Mouse (Mus musculus): ENCODE measurements at regions not wholly inside any gene's neighbourhood (a gene's known extent, or its start where the extent isn't known, plus 50 kb on each side); places are given as distances from the start of the nearest gene placed in this dataset.

DNA sequence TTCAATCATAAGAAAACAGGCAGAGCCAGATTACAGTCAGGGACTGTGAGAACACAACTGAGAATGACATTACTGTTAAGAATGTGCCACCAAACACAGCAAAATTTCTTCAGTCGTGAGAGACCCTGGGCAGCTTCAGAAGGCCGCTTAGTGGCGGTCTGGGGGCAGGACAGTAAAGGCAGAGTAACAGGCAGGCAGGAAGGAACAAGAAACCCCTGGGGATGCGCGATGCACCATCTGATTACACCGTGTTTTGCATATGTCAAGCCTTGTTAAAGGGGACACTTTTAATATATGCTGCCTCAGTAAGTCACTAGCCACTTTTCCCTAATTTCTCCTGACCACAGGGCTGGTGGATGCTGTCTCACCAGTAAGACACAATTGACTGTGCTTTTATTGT lies 120.0 kb downstream of the Rassf10 start:
- 49% methylated on average over 6 of the region's 6 CpGs for WGBS
- no peak overlapping the region for H3K9ac ChIP-seq (ENCODE audit: low read length)
- no peak for DNase-seq (ENCODE audit: low spot score)

DNA sequence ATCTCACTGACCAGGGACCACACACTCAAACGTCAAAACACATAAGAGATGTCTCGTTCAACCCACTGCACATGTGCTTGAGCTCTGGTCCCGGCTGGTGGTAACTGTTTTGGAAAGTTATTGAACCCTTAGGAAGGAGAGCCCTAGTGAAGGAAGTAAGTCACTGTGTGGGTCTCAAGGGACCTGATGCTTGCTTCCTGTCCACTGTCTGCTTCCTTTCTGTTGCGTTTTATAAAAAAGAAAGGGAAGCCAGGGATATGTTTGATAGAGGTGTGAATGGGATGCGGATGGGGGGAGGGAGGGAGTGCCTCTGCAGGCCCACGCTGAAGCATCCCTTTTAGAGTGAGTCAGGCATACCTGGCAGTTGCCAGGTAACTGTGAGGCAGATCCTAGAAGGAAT lies 121.6 kb downstream of the Rassf10 start:
- Histone ChIP-seq H3K9ac (ENCODE audit: low read length) (no peak overlapping the region), H3K4me2 (ENCODE audit: low read depth) (no peak overlapping the region), H3K27ac (ENCODE audit: low read depth, low read length) (no peak overlapping the region), H3K4me3 (ENCODE audit: low read depth, low read length) (no peak overlapping the region), H3K27me3 (ENCODE audit: control insufficient read depth, insufficient read depth, low read length) (no peaks in the 10 kb centered on the region), H3K4me1 (ENCODE audit: control insufficient read depth, insufficient read depth, low read length) (no peaks in the 10 kb centered on the region), H3K9me3 (ENCODE audit: control insufficient read depth, low read length) (no peaks in the 10 kb centered on the region), H3K36me3 (ENCODE audit: control insufficient read depth, insufficient read depth, low read length) (no peaks in the 10 kb centered on the region)
- ATAC-seq (ENCODE audit: insufficient read depth, low FRiP score, low TSS enrichment) (no peak), DNase-seq (ENCODE audit: low spot score) (no peak)
- WGBS, result 73% methylated on average over 6 of the region's 6 CpGs

More for the DNA sequence above, 120.0 kb downstream of the Rassf10 start:
- no peaks in the 10 kb centered on the region for H3K9me3 ChIP-seq (ENCODE audit: control insufficient read depth, low read length)
- H3K36me3 ChIP-seq (ENCODE audit: control insufficient read depth, insufficient read depth, low read length), result no peaks in the 10 kb centered on the region
- no peak overlapping the region for H3K27ac ChIP-seq (ENCODE audit: low read depth, low read length)
- H3K4me2 ChIP-seq (ENCODE audit: low read depth), result no peak overlapping the region
- no peaks in the 10 kb centered on the region for H3K27me3 ChIP-seq (ENCODE audit: control insufficient read depth, insufficient read depth, low read length)
- no peaks in the 10 kb centered on the region for H3K4me1 ChIP-seq (ENCODE audit: control insufficient read depth, insufficient read depth, low read length)
- ATAC-seq (ENCODE audit: insufficient read depth, low FRiP score, low TSS enrichment), result no peak
- no peak overlapping the region for H3K4me3 ChIP-seq (ENCODE audit: low read depth, low read length)

DNA sequence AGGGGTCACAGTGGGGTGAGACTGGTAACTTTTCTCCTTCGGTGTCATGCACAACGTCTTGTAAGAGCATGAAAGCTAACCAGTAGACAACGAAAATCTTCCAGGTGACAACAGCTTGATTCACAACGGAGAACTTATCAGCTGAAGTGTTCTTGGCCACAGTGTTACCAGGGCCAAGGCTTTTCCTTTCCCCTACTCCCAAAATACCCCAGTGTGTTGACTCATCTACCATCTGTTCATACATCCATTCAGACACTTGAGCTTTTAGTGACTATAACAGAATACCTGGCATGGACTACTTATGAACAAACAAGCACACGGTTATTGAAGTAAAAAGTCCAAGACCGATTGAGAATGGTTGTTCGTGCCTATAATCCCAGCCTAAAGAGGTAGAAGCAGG lies 122.5 kb downstream of the Rassf10 start:
- Histone ChIP-seq H3K4me1 (ENCODE audit: control insufficient read depth, insufficient read depth, low read length) (no peaks in the 10 kb centered on the region), H3K9ac (ENCODE audit: low read length) (no peak overlapping the region), H3K4me3 (ENCODE audit: low read depth, low read length) (no peak overlapping the region), H3K9me3 (ENCODE audit: control insufficient read depth, low read length) (no peaks in the 10 kb centered on the region), H3K27me3 (ENCODE audit: control insufficient read depth, insufficient read depth, low read length) (no peaks in the 10 kb centered on the region), H3K36me3 (ENCODE audit: control insufficient read depth, insufficient read depth, low read length) (no peaks in the 10 kb centered on the region), H3K4me2 (ENCODE audit: low read depth) (no peak overlapping the region), H3K27ac (ENCODE audit: low read depth, low read length) (no peak overlapping the region)
- ATAC-seq (ENCODE audit: insufficient read depth, low FRiP score, low TSS enrichment), result no peak
- DNase-seq (ENCODE audit: low spot score), result no peak
- whole genome bisulfite sequencing, result 91% methylated on average over 7 of the region's 7 CpGs

DNA sequence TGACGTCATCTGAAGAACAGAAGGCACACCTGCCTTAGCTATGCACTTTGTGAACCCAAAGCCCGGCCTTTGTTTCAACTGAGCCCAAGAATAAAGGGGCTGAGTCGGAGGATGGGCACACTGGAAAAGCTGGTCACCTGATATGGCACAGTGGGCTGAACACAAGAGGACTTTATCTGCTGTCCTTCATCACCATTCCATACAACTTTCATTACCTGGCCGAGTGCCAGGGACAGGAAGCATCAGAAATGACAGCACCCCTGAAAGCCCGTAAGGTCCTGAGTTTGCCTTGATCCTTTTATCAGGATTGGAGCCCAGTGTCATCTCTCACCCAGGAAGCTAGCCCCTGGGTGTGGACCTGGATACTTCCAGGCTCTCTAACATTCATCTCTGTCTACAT lies 126.1 kb upstream of the Arntl start:
- H3K36me3 ChIP-seq (ENCODE audit: control insufficient read depth, insufficient read depth, low read length), result no peaks in the 10 kb centered on the region
- no peak overlapping the region for H3K9ac ChIP-seq (ENCODE audit: low read length)
- H3K4me2 ChIP-seq (ENCODE audit: low read depth), result no peak overlapping the region
- no peak overlapping the region for H3K27ac ChIP-seq (ENCODE audit: low read depth, low read length)
- DNase-seq (ENCODE audit: low spot score), result no peak
- H3K4me3 ChIP-seq (ENCODE audit: low read depth, low read length), result no peak overlapping the region
- no peaks in the 10 kb centered on the region for H3K4me1 ChIP-seq (ENCODE audit: control insufficient read depth, insufficient read depth, low read length)
- 85% methylated on average over 5 of the region's 5 CpGs for WGBS
- H3K27me3 ChIP-seq (ENCODE audit: control insufficient read depth, insufficient read depth, low read length), result no peaks in the 10 kb centered on the region
- ATAC-seq (ENCODE audit: insufficient read depth, low FRiP score, low TSS enrichment), result no peak
- no peaks in the 10 kb centered on the region for H3K9me3 ChIP-seq (ENCODE audit: control insufficient read depth, low read length)

DNA sequence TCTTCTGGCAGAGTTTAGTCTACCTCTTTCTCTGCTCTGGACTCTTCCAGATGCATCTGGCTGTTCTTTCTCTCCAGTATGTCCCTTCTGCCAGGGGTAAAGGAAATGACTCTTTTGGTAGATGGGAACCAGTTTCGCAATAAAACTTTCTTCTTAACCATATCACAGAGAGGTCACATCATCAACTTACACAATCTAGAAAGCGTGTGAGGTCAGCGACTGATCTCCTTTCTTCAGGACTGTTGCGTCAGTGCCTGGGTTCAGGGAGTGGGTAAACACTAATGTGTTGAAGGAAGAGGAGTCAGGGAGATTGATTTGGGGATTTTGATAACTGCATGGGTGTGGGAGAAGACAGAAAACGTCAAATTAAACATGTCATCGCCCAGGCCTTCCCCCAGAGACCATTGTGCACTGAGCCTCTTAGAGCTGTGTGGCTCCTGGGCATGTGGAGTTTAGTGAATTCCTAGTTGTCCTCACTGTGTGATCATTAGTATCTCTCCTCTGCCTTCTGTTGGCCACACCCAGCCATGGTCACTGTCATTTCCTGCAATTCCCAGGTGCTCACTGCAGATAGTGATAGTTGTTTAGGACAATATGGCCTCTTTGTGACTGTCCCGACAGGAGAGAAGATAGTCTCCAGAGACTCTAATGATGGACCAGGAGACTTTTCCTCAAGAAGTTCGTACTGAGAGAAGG lies 122.2 kb upstream of the Arntl start:
- Histone ChIP-seq H3K9ac (ENCODE audit: low read length) (no peak overlapping the region), H3K4me2 (ENCODE audit: low read depth) (no peak overlapping the region), H3K27ac (ENCODE audit: low read depth, low read length) (no peak overlapping the region), H3K36me3 (ENCODE audit: control insufficient read depth, insufficient read depth, low read length) (no peaks in the 10 kb centered on the region), H3K9me3 (ENCODE audit: control insufficient read depth, low read length) (no peaks in the 10 kb centered on the region), H3K4me3 (ENCODE audit: low read depth, low read length) (no peak overlapping the region), H3K4me1 (ENCODE audit: control insufficient read depth, insufficient read depth, low read length) (no peaks in the 10 kb centered on the region), H3K27me3 (ENCODE audit: control insufficient read depth, insufficient read depth, low read length) (no peaks in the 10 kb centered on the region)
- ATAC-seq (ENCODE audit: insufficient read depth, low FRiP score, low TSS enrichment), result no peak
- WGBS, result 84% methylated on average over 8 of the region's 8 CpGs
- DNase-seq (ENCODE audit: low spot score), result no peak

DNA sequence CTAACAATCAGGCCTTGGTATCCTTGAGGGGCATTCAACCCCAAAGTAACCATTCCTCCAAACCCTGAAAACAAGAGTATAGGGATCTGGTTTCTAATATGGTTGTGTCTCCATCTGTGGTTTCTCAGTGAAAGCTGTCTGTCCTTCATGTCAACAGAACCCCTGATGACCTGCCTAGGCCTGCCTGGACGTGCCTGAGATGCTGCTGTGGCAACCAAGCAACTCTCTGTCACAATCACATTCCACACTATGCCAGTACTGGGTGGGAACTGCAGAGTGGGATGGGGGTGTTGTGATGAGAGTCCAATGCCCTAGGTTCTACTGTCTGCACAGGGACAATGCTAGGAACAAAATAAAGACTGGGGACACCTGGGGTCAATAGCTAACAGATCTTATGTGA lies 121.1 kb upstream of the Arntl start:
- 76% methylated on average over 1 of the region's 1 CpGs for WGBS
- DNase-seq (ENCODE audit: low spot score) (no peak), ATAC-seq (ENCODE audit: insufficient read depth, low FRiP score, low TSS enrichment) (no peak)
- H3K27ac ChIP-seq (ENCODE audit: low read depth, low read length), result no peak overlapping the region
- H3K9ac ChIP-seq (ENCODE audit: low read length), result no peak overlapping the region
- no peaks in the 10 kb centered on the region for H3K4me1 ChIP-seq (ENCODE audit: control insufficient read depth, insufficient read depth, low read length)
- no peaks in the 10 kb centered on the region for H3K27me3 ChIP-seq (ENCODE audit: control insufficient read depth, insufficient read depth, low read length)
- no peaks in the 10 kb centered on the region for H3K36me3 ChIP-seq (ENCODE audit: control insufficient read depth, insufficient read depth, low read length)
- no peak overlapping the region for H3K4me3 ChIP-seq (ENCODE audit: low read depth, low read length)
- H3K4me2 ChIP-seq (ENCODE audit: low read depth), result no peak overlapping the region
- no peaks in the 10 kb centered on the region for H3K9me3 ChIP-seq (ENCODE audit: control insufficient read depth, low read length)

DNA sequence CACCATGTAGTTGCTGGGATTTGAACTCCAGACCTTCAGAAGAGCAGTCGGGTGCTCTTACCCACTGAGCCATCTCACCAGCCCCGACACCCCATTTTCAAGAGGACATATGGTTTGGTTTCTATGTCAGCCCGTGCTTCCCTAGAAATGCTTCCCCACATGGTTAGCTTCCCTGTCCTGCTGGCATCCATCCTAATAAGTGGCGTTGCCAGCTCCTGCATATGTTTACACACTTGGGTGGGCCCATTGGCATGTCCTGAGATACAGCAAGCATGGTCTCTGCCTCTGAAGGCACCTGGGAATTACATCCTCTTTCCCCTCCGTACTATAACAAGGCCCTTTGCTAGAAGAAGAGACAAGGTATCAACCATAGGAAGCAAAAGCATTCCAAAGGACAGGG lies 119.6 kb upstream of the Arntl start:
- WGBS, result 89% methylated on average over 5 of the region's 5 CpGs
- H3K9ac ChIP-seq (ENCODE audit: low read length), result no peak overlapping the region
- H3K9me3 ChIP-seq (ENCODE audit: control insufficient read depth, low read length), result no peaks in the 10 kb centered on the region
- H3K27ac ChIP-seq (ENCODE audit: low read depth, low read length), result no peak overlapping the region
- no peak overlapping the region for H3K4me2 ChIP-seq (ENCODE audit: low read depth)
- ATAC-seq (ENCODE audit: insufficient read depth, low FRiP score, low TSS enrichment) (no peak), DNase-seq (ENCODE audit: low spot score) (no peak)
- H3K27me3 ChIP-seq (ENCODE audit: control insufficient read depth, insufficient read depth, low read length), result no peaks in the 10 kb centered on the region
- H3K4me1 ChIP-seq (ENCODE audit: control insufficient read depth, insufficient read depth, low read length), result no peaks in the 10 kb centered on the region
- H3K4me3 ChIP-seq (ENCODE audit: low read depth, low read length), result no peak overlapping the region
- H3K36me3 ChIP-seq (ENCODE audit: control insufficient read depth, insufficient read depth, low read length), result no peaks in the 10 kb centered on the region

DNA sequence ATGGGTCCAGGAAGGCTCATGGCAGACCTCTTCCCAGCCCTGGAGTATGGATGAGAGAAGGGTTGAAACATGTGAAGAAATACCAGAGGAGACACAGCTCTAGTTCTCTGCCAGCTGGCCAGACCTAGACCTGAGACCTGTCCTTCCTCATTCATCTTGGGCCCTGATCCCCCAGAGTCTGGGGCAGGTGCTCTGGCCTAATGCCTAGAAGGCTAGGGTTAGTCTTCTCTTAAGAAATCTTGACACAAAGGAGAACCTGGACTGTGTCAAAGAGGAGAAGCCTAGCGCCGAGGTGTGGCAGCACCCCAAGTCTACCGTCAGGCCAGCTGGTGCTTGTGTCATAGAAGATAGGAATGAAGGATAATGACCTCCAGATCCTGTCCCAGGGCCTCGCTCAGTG lies 118.2 kb upstream of the Arntl start:
- H3K27me3 ChIP-seq (ENCODE audit: control insufficient read depth, insufficient read depth, low read length), result no peaks in the 10 kb centered on the region
- WGBS, result 81% methylated on average over 4 of the region's 4 CpGs
- no peak for ATAC-seq (ENCODE audit: insufficient read depth, low FRiP score, low TSS enrichment)

DNA sequence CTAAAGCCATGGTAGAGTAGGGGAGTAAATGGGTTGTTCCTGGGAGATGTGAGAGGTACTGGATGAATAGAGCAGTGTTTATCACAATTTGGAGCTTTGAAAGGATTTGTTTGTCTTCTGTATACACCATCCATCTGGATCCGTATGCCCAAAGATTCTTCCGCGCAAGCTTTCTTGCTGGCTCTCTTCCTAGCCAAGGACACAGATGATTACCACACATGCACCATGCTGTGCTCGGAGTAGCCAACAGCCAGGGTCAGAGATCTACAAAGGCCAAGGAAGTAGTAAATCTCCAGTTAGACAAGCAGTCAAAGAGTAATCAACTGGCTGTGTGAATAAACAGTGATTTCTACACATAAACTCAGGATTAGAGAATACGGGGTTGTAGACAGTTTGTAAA lies 113.3 kb upstream of the Arntl start:
- Histone ChIP-seq H3K4me3 (ENCODE audit: low read depth, low read length) (no peak overlapping the region), H3K36me3 (ENCODE audit: control insufficient read depth, insufficient read depth, low read length) (no peaks in the 10 kb centered on the region), H3K9me3 (ENCODE audit: control insufficient read depth, low read length) (no peaks in the 10 kb centered on the region), H3K27me3 (ENCODE audit: control insufficient read depth, insufficient read depth, low read length) (no peaks in the 10 kb centered on the region), H3K4me2 (ENCODE audit: low read depth) (no peak overlapping the region), H3K27ac (ENCODE audit: low read depth, low read length) (no peak overlapping the region), H3K4me1 (ENCODE audit: control insufficient read depth, insufficient read depth, low read length) (no peaks in the 10 kb centered on the region), H3K9ac (ENCODE audit: low read length) (no peak overlapping the region)
- ATAC-seq (ENCODE audit: insufficient read depth, low FRiP score, low TSS enrichment) (no peak), DNase-seq (ENCODE audit: low spot score) (no peak)
- 42% methylated on average over 5 of the region's 5 CpGs for WGBS

More for the DNA sequence above, 118.2 kb upstream of the Arntl start:
- no peaks in the 10 kb centered on the region for H3K4me1 ChIP-seq (ENCODE audit: control insufficient read depth, insufficient read depth, low read length)
- DNase-seq (ENCODE audit: low spot score), result no peak
- H3K36me3 ChIP-seq (ENCODE audit: control insufficient read depth, insufficient read depth, low read length), result no peaks in the 10 kb centered on the region
- no peaks in the 10 kb centered on the region for H3K9me3 ChIP-seq (ENCODE audit: control insufficient read depth, low read length)
- H3K9ac ChIP-seq (ENCODE audit: low read length), result no peak overlapping the region
- no peak overlapping the region for H3K4me3 ChIP-seq (ENCODE audit: low read depth, low read length)
- no peak overlapping the region for H3K4me2 ChIP-seq (ENCODE audit: low read depth)
- no peak overlapping the region for H3K27ac ChIP-seq (ENCODE audit: low read depth, low read length)
